Mouse (Mus musculus) intestine, embryonic 15.5 days (tissue): Measurements from ENCODE around the gene Rhoq. TPM values are rescaled to one million over a fixed set of nuclear protein-coding genes. Genes with fewer than 3 reads are reported as not detected.

Source experiments
- ATAC-seq: fragments of 200-750 bp; cut with Nextera tagmentation; 2 replicates; pipeline ENCODE4 v1.8.0; 2017; ENCODE audit warnings: moderate TSS enrichment, moderate library complexity
- H3K27ac ChIP-seq: fragments of 300-500 bp; sonication (generic); 2 replicates; pipeline ENCODE4 v1.5.1; 2015; ENCODE audit warnings: mild to moderate bottlenecking, inconsistent platforms
- H3K27me3 ChIP-seq: fragments of 300-500 bp; sonication (generic); replicated peaks from 2 replicates; pipeline ENCODE4 v1.6.1; 2015; ENCODE audit warnings: inconsistent platforms
- H3K36me3 ChIP-seq: fragments of 300-500 bp; sonication (generic); 2 replicates; pipeline ENCODE4 v1.6.1; 2015; ENCODE audit warnings: inconsistent platforms
- H3K4me1 ChIP-seq: fragments of 300-500 bp; sonication (generic); replicated peaks from 2 replicates; pipeline ENCODE4 v1.6.1; 2015; ENCODE audit warnings: inconsistent platforms
- H3K4me2 ChIP-seq: fragments of 300-500 bp; sonication (generic); replicated peaks from 2 replicates; pipeline ENCODE4 v1.6.1; 2015; ENCODE audit warnings: mild to moderate bottlenecking, inconsistent platforms
- H3K4me3 ChIP-seq: fragments of 300-500 bp; sonication (generic); replicated peaks from 2 replicates; pipeline ENCODE4 v1.5.1; 2015; ENCODE audit warnings: inconsistent platforms
- H3K9ac ChIP-seq: fragments of 300-500 bp; sonication (generic); 2 replicates; pipeline ENCODE4 v1.6.1; 2015; ENCODE audit warnings: inconsistent platforms
- H3K9me3 ChIP-seq: fragments of 300-500 bp; sonication (generic); 2 replicates; pipeline ENCODE4 v1.6.1; 2016; ENCODE audit warnings: inconsistent platforms
- whole genome bisulfite sequencing: fragments of 180-500 bp; shearing (Covaris S2); methylation state at CpG from one replicate; pipeline ENCODE4 v1.1.7; 2015; 5-methylcytosine and 5-hydroxymethylcytosine counted together
- polyA plus RNA-seq: library from polyadenylated mRNA; unstranded; fragments of >200 nt; fragmentation: Nextera tagmentation; extraction: Ambion mirVana; gene quantifications from 2 replicates; pipeline ENCODE4 v1.2.1, GENCODE M21; 2015

Gene Rhoq
- 11.2 and 11.6 TPM in 2 replicates for polyA plus RNA-seq

GRCm38 (mm10) chr17:86962894-86963585, at the start of gene Rhoq:
Rhoq (plus strand) TSS chr17:86963082.
- H3K36me3 ChIP-seq = no peaks in the 10 kb centered on the region
- WGBS = under 1% methylated on average over 62 of the region's 86 CpGs
- H3K9ac ChIP-seq = peak within 1 kb of the TSS; percentile 84
- H3K9me3 ChIP-seq = no peaks in the 10 kb centered on the region
- no peaks in the 10 kb centered on the region for H3K27me3 ChIP-seq
- H3K4me2 ChIP-seq = peak within 1 kb of the TSS; percentile 85
- peak within 1 kb of the TSS; percentile 93 for H3K4me3 ChIP-seq
- H3K27ac ChIP-seq = peak within 1 kb of the TSS; percentile 91
- peaks cover 34% of the 10 kb centered on the region for H3K4me1 ChIP-seq
- ATAC-seq = peak; percentile 91

GRCm38 (mm10) chr17:86915540-86915939, 47.3 kb upstream of the Rhoq start:
- 79% methylated on average over 4 of the region's 4 CpGs for WGBS
- Histone ChIP-seq H3K4me1 (no peaks in the 10 kb centered on the region), H3K9ac (no peak overlapping the region), H3K4me2 (no peak overlapping the region), H3K27me3 (no peaks in the 10 kb centered on the region), H3K9me3 (no peaks in the 10 kb centered on the region), H3K4me3 (no peak overlapping the region), H3K36me3 (no peaks in the 10 kb centered on the region), H3K27ac (no peak overlapping the region)
- ATAC-seq = no peak

- H3K4me2 ChIP-seq = no peak within 1 kb of the TSS
- H3K27ac ChIP-seq = no peak within 1 kb of the TSS
- no peak within 1 kb of the TSS for H3K4me3 ChIP-seq
- H3K9ac ChIP-seq = no peak within 1 kb of the TSS
- no peaks in the 10 kb centered on the region for H3K27me3 ChIP-seq
- WGBS = 91% methylated on average over 10 of the region's 10 CpGs
- no peak for ATAC-seq
- no peaks in the 10 kb centered on the region for H3K36me3 ChIP-seq
- H3K9me3 ChIP-seq = no peaks in the 10 kb centered on the region
- no peaks in the 10 kb centered on the region for H3K4me1 ChIP-seq
Observed at GRCm38 (mm10) chr17:86917048-86917447, 45.8 kb upstream of the Rhoq start, which contains the start of gene Tmem247. Tmem247 (plus strand) TSS chr17:86917348.

- Histone ChIP-seq H3K4me2 (no peak overlapping the region), H3K9ac (no peak overlapping the region), H3K36me3 (no peaks in the 10 kb centered on the region), H3K27me3 (no peaks in the 10 kb centered on the region), H3K4me1 (no peaks in the 10 kb centered on the region), H3K9me3 (no peaks in the 10 kb centered on the region), H3K4me3 (no peak overlapping the region), H3K27ac (no peak overlapping the region)
- WGBS = 67% methylated on average over 6 of the region's 6 CpGs
- no peak for ATAC-seq
Observed at GRCm38 (mm10) chr17:86918786-86919185, 44.1 kb upstream of the Rhoq start.

GRCm38 (mm10) chr17:86919729-86920128, 43.2 kb upstream of the Rhoq start:
- no peaks in the 10 kb centered on the region for H3K27me3 ChIP-seq
- no peak overlapping the region for H3K27ac ChIP-seq
- no peaks in the 10 kb centered on the region for H3K36me3 ChIP-seq
- H3K4me3 ChIP-seq = no peak overlapping the region
- H3K9me3 ChIP-seq = no peaks in the 10 kb centered on the region
- WGBS = 63% methylated on average over 11 of the region's 11 CpGs
- ATAC-seq = 0 out of 2 replicates have a peak, but pooled peaks have one; percentile 20
- H3K9ac ChIP-seq = no peak overlapping the region
- no peak overlapping the region for H3K4me2 ChIP-seq
- H3K4me1 ChIP-seq = no peaks in the 10 kb centered on the region

- Histone ChIP-seq H3K27me3 (no peaks in the 10 kb centered on the region), H3K4me1 (no peaks in the 10 kb centered on the region), H3K36me3 (no peaks in the 10 kb centered on the region), H3K4me2 (no peak overlapping the region), H3K9me3 (no peaks in the 10 kb centered on the region), H3K27ac (no peak overlapping the region), H3K4me3 (no peak overlapping the region), H3K9ac (no peak overlapping the region)
- no peak for ATAC-seq
- WGBS = 71% methylated on average over 3 of the region's 3 CpGs
Observed at GRCm38 (mm10) chr17:86924679-86925078, 38.2 kb upstream of the Rhoq start.

GRCm38 (mm10) chr17:86926836-86927235, 36.0 kb upstream of the Rhoq start:
- Histone ChIP-seq H3K4me2 (no peak overlapping the region), H3K4me1 (no peaks in the 10 kb centered on the region), H3K27me3 (no peaks in the 10 kb centered on the region), H3K9me3 (no peaks in the 10 kb centered on the region), H3K36me3 (no peaks in the 10 kb centered on the region), H3K9ac (no peak overlapping the region), H3K27ac (no peak overlapping the region), H3K4me3 (no peak overlapping the region)
- ATAC-seq = no peak
- WGBS = 90% methylated on average over 3 of the region's 3 CpGs

- no peaks in the 10 kb centered on the region for H3K27me3 ChIP-seq
- no peaks in the 10 kb centered on the region for H3K4me1 ChIP-seq
- H3K27ac ChIP-seq = no peak overlapping the region
- 83% methylated on average over 6 of the region's 6 CpGs for WGBS
- no peaks in the 10 kb centered on the region for H3K36me3 ChIP-seq
- H3K4me3 ChIP-seq = no peak overlapping the region
- no peaks in the 10 kb centered on the region for H3K9me3 ChIP-seq
- H3K4me2 ChIP-seq = no peak overlapping the region
- H3K9ac ChIP-seq = no peak overlapping the region
- ATAC-seq = no peak
Observed at GRCm38 (mm10) chr17:86929355-86929754, 33.5 kb upstream of the Rhoq start.

GRCm38 (mm10) chr17:86929981-86930380, 32.9 kb upstream of the Rhoq start:
- Histone ChIP-seq H3K27me3 (no peaks in the 10 kb centered on the region), H3K36me3 (no peaks in the 10 kb centered on the region), H3K27ac (no peak overlapping the region), H3K9me3 (no peaks in the 10 kb centered on the region), H3K4me1 (no peaks in the 10 kb centered on the region), H3K4me2 (no peak overlapping the region), H3K9ac (no peak overlapping the region), H3K4me3 (no peak overlapping the region)
- no peak for ATAC-seq

GRCm38 (mm10) chr17:86932896-86933295, 30.0 kb upstream of the Rhoq start:
- Histone ChIP-seq H3K4me3 (no peak overlapping the region), H3K36me3 (no peaks in the 10 kb centered on the region), H3K9ac (no peak overlapping the region), H3K4me1 (peaks cover 7% of the 10 kb centered on the region; the same call in 1 of the 2 replicates), H3K27me3 (no peaks in the 10 kb centered on the region), H3K4me2 (no peak overlapping the region), H3K9me3 (no peaks in the 10 kb centered on the region), H3K27ac (no peak overlapping the region)
- 43% methylated on average over 5 of the region's 5 CpGs for WGBS
- no peak for ATAC-seq

GRCm38 (mm10) chr17:86937064-86937463, 25.8 kb upstream of the Rhoq start:
- no peaks in the 10 kb centered on the region for H3K27me3 ChIP-seq
- no peaks in the 10 kb centered on the region for H3K36me3 ChIP-seq
- H3K4me3 ChIP-seq = no peak overlapping the region
- peak overlapping the region; percentile 73; the same call in 1 of the 2 replicates for H3K4me2 ChIP-seq
- 71% methylated on average over 2 of the region's 2 CpGs for WGBS
- H3K27ac ChIP-seq = peak overlapping the region; percentile 48; the same call in 1 of the 2 replicates
- peak; percentile 6; the same call in 1 of the 2 replicates for ATAC-seq
- H3K4me1 ChIP-seq = peaks cover 7% of the 10 kb centered on the region; the same call in 1 of the 2 replicates
- no peaks in the 10 kb centered on the region for H3K9me3 ChIP-seq
- no peak overlapping the region for H3K9ac ChIP-seq

- peak overlapping the region; percentile 48; the same call in 1 of the 2 replicates for H3K27ac ChIP-seq
- peaks cover 7% of the 10 kb centered on the region; the same call in 1 of the 2 replicates for H3K4me1 ChIP-seq
- no peaks in the 10 kb centered on the region for H3K9me3 ChIP-seq
- H3K27me3 ChIP-seq = no peaks in the 10 kb centered on the region
- 2% methylated on average over 20 of the region's 20 CpGs for WGBS
- no peaks in the 10 kb centered on the region for H3K36me3 ChIP-seq
- H3K4me2 ChIP-seq = peak overlapping the region; percentile 73
- peak; percentile 93 for ATAC-seq
- H3K9ac ChIP-seq = 0 out of 2 replicates have a peak overlapping the region, but pooled peaks have one; percentile 26
- H3K4me3 ChIP-seq = peak overlapping the region; percentile 39
Observed at GRCm38 (mm10) chr17:86937497-86938155, 25.3 kb upstream of the Rhoq start.
